Mouse (Mus musculus) hindbrain, postnatal 0 days (tissue): ENCODE results near the gene Trpv1. TPM values are rescaled to one million over a fixed set of nuclear protein-coding genes. Genes with fewer than 3 reads are reported as not detected.

ENCODE experiments used
- ATAC-seq: fragments of 200-750 bp; cut with Nextera tagmentation; 2 replicates; pipeline ENCODE4 v1.8.0; 2017; ENCODE audit warnings: mild to moderate bottlenecking, moderate TSS enrichment, moderate library complexity
- DNase-seq: peaks from one replicate; pipeline ENCODE4 v3.0.0-alpha.2; 2015; ENCODE audit warnings: low spot score
- H3K27ac ChIP-seq: fragments of 300-500 bp; sonication (generic); 2 replicates; pipeline ENCODE4 v1.5.1; 2014; ENCODE audit warnings: mild to moderate bottlenecking
- H3K27me3 ChIP-seq: fragments of 300-500 bp; sonication (generic); 2 replicates; pipeline ENCODE4 v1.6.1; 2014; ENCODE audit warnings: low read length, mixed read lengths; ENCODE audit not compliant: insufficient read depth
- H3K36me3 ChIP-seq: fragments of 300-500 bp; sonication (generic); 2 replicates; pipeline ENCODE4 v1.6.1; 2014; ENCODE audit warnings: low read length, mixed read lengths; ENCODE audit not compliant: insufficient read depth
- H3K4me1 ChIP-seq: fragments of 300-500 bp; sonication (generic); 2 replicates; pipeline ENCODE4 v1.6.1; 2014; ENCODE audit warnings: antibody characterized with exemption, low read length, mixed read lengths; ENCODE audit not compliant: insufficient read depth
- H3K4me2 ChIP-seq: fragments of 300-500 bp; sonication (generic); 2 replicates; pipeline ENCODE4 v1.6.1; 2014; ENCODE audit warnings: low read depth, mild to moderate bottlenecking, low read length, moderate library complexity, mixed read lengths
- H3K4me3 ChIP-seq: fragments of 300-500 bp; sonication (generic); 2 replicates; pipeline ENCODE4 v1.5.1; 2014; ENCODE audit warnings: low read length
- H3K9ac ChIP-seq: fragments of 300-500 bp; sonication (generic); replicated peaks from 2 replicates; pipeline ENCODE4 v1.6.1; 2014; ENCODE audit warnings: mild to moderate bottlenecking, low read length, moderate library complexity, mixed read lengths
- H3K9me3 ChIP-seq: fragments of 300-500 bp; sonication (generic); 2 replicates; pipeline ENCODE4 v1.6.1; 2016; ENCODE audit warnings: low read length, mixed read lengths
- CTCF ChIP-seq: IDR thresholded peaks from 2 replicates; pipeline ENCODE4 v1.5.1; 2016; ENCODE audit warnings: antibody characterized with exemption, control low read depth, low read depth
- WGBS: fragments of 180-500 bp; shearing (Covaris S2); extraction: QIAGEN DNeasy Blood & Tissue Kit; methylation state at CpG from one replicate; pipeline ENCODE4 v1.1.7; 2014; 5-methylcytosine and 5-hydroxymethylcytosine counted together
- polyA plus RNA-seq: library from polyadenylated mRNA; unstranded; fragments of >200 nt; fragmentation: Nextera tagmentation; extraction: Ambion mirVana; gene quantifications from 2 replicates; pipeline ENCODE4 v1.2.1, GENCODE M21; 2015
- total RNA-seq: library from RNA; depleted of rRNA; stranded (reverse); fragments of >200 nt; gene quantifications from 2 replicates; pipeline ENCODE4 v1.2.3, GENCODE M21; 2014

The Trpv1 gene
- total and polyA plus RNA-seq, 2 experiments from 2014 or later: 0.29 to 0.63 TPM

- Histone ChIP-seq H3K9me3 (no peaks in the 10 kb centered on the region), H3K27ac (no peak overlapping the region), H3K27me3 (no peaks in the 10 kb centered on the region), H3K36me3 (no peaks in the 10 kb centered on the region), H3K4me1 (no peaks in the 10 kb centered on the region), H3K4me3 (no peak overlapping the region), H3K4me2 (no peak overlapping the region), H3K9ac (no peak overlapping the region)
- no peak for DNase-seq
- no peak for TF ChIP-seq CTCF
- WGBS: 80% methylated on average over 7 of the region's 7 CpGs
- ATAC-seq: no peak
Measured at GRCm38 (mm10) chr11:73205194-73205593, 28.9 kb upstream of the Trpv1 start.

GRCm38 (mm10) chr11:73207621-73208020 lies 26.5 kb upstream of the Trpv1 start:
- Histone ChIP-seq H3K27ac (no peak overlapping the region), H3K4me3 (no peak overlapping the region), H3K4me1 (no peaks in the 10 kb centered on the region), H3K27me3 (no peaks in the 10 kb centered on the region), H3K9me3 (no peaks in the 10 kb centered on the region), H3K9ac (no peak overlapping the region), H3K36me3 (no peaks in the 10 kb centered on the region), H3K4me2 (no peak overlapping the region)
- ATAC-seq: no peak
- TF ChIP-seq CTCF: peak; percentile 46; the same call in 1 of the 2 replicates
- no peak for DNase-seq
- WGBS: 93% methylated on average over 2 of the region's 2 CpGs

- Histone ChIP-seq H3K4me3 (no peak overlapping the region), H3K9me3 (no peaks in the 10 kb centered on the region), H3K36me3 (no peaks in the 10 kb centered on the region), H3K4me1 (no peaks in the 10 kb centered on the region), H3K9ac (no peak overlapping the region), H3K4me2 (no peak overlapping the region), H3K27ac (no peak overlapping the region), H3K27me3 (no peaks in the 10 kb centered on the region)
- 43% methylated on average over 3 of the region's 3 CpGs for WGBS
- TF ChIP-seq CTCF: no peak
- peak; percentile 25 for DNase-seq
- ATAC-seq: no peak; the same call in 1 of the 2 replicates
Measured at GRCm38 (mm10) chr11:73213956-73214355, 20.1 kb upstream of the Trpv1 start.

- no peak for ATAC-seq
- TF ChIP-seq CTCF: no peak
- Histone ChIP-seq H3K9me3 (no peaks in the 10 kb centered on the region), H3K4me2 (no peak overlapping the region), H3K4me3 (no peak overlapping the region), H3K27me3 (no peaks in the 10 kb centered on the region), H3K27ac (no peak overlapping the region), H3K9ac (no peak overlapping the region), H3K36me3 (no peaks in the 10 kb centered on the region), H3K4me1 (no peaks in the 10 kb centered on the region)
- DNase-seq: no peak
- WGBS: 69% methylated on average over 2 of the region's 2 CpGs
Measured at GRCm38 (mm10) chr11:73219671-73220070, 14.4 kb upstream of the Trpv1 start.

GRCm38 (mm10) chr11:73220651-73221050 lies 13.4 kb upstream of the Trpv1 start:
- Histone ChIP-seq H3K4me2 (no peak overlapping the region), H3K27me3 (no peaks in the 10 kb centered on the region), H3K4me1 (no peaks in the 10 kb centered on the region), H3K36me3 (no peaks in the 10 kb centered on the region), H3K9me3 (no peaks in the 10 kb centered on the region), H3K4me3 (no peak overlapping the region), H3K27ac (no peak overlapping the region), H3K9ac (no peak overlapping the region)
- ATAC-seq (no peak), DNase-seq (no peak)
- WGBS: 90% methylated on average over 1 of the region's 1 CpGs
- TF ChIP-seq CTCF: no peak

GRCm38 (mm10) chr11:73222846-73223245 lies 11.2 kb upstream of the Trpv1 start:
- H3K27me3 ChIP-seq: no peaks in the 10 kb centered on the region
- H3K4me1 ChIP-seq: no peaks in the 10 kb centered on the region
- no peak for ATAC-seq
- H3K36me3 ChIP-seq: no peaks in the 10 kb centered on the region
- H3K9me3 ChIP-seq: no peaks in the 10 kb centered on the region
- no peak for DNase-seq
- H3K27ac ChIP-seq: no peak overlapping the region
- TF ChIP-seq CTCF: no peak
- H3K4me3 ChIP-seq: no peak overlapping the region
- H3K4me2 ChIP-seq: no peak overlapping the region
- WGBS: 55% methylated on average over 5 of the region's 5 CpGs
- no peak overlapping the region for H3K9ac ChIP-seq

- 69% methylated on average over 2 of the region's 2 CpGs for WGBS
Measured at GRCm38 (mm10) chr11:73223966-73224365, 10.1 kb upstream of the Trpv1 start.

More at GRCm38 (mm10) chr11:73223966-73224365, 10.1 kb upstream of the Trpv1 start:
- Histone ChIP-seq H3K4me2 (no peak overlapping the region), H3K9ac (no peak overlapping the region), H3K27me3 (no peaks in the 10 kb centered on the region), H3K9me3 (no peaks in the 10 kb centered on the region), H3K4me3 (no peak overlapping the region), H3K27ac (no peak overlapping the region), H3K36me3 (no peaks in the 10 kb centered on the region), H3K4me1 (no peaks in the 10 kb centered on the region)
- peak; percentile 47 for TF ChIP-seq CTCF
- no peak for DNase-seq
- ATAC-seq: no peak
